Mouse (Mus musculus) skeletal muscle tissue, postnatal 0 days (tissue): ENCODE results near the gene Oog4. TPM values are rescaled to one million over a fixed set of nuclear protein-coding genes. Genes with fewer than 3 reads are reported as not detected.

Experiments used
- polyA plus RNA-seq: library from polyadenylated mRNA; unstranded; fragments of >200 nt; fragmentation: Nextera tagmentation; extraction: Ambion mirVana; gene quantifications from 2 replicates; pipeline ENCODE4 v1.2.1, GENCODE M21; 2015

The Oog4 gene
- not detected in 2 replicates for polyA plus RNA-seq

DNA sequence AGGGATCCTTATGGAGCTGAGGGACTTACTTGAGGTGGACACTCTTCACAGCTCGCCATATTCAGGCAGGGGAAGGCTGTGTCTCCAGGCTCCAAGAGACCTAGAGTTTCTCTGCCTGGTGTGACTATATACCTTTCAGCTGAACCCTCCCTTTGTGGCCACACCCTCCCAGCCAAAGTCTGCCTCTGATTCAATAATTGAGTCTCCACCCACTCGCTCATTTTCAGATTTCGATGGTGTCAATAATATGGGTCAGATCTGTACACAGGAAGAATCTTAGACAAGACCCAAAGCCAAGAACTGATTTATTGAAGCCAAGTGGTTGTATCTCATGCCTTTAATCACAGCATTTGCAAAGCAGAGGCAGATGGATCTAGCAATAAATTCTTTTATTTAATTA lies at the start of gene Oog4:
Gene Oog4, minus strand, starts transcription at position 101 of the 400 bp plus-strand sequence.

GRCm38 (mm10) chr4:143412219-143413092 lies 37.7 kb downstream of the Oog4 start, which contains the start of gene Pramef8:
Gene Pramef8 (plus strand): TSS chr4:143412426.

DNA sequence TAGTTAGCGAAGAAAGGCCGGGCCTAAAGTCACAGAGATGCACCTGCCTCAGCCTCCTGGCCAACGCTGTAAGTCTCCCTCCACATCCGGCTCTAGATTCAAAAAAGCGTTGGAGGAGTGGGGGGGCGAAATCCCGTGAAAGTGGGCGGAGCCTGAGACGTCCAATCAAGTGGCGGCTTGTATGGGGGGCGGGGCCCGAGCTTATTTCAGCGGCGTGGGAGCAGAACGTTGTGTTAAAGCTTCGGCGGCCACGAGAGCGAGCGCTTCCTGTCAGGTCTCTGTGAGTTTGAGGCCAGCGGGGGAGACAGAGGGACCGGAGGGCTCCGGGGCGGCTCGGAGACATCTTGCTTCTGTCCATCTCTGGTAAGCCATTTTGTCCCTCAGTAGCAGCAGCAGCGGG lies 55.9 kb downstream of the Oog4 start, which contains the start of gene Pramel1:
Gene Pramel1, plus strand, starts transcription at position 248 of the 400 bp plus-strand sequence.

Other genes starting within 250 kb of the Oog4 start
- 5.7 and 6.0 TPM in 2 replicates for gene Prdm2, start 237.3 kb downstream of the Oog4 start, polyA plus RNA-seq
- 38.2 and 39.6 TPM in 2 replicates for gene Pdpn, start 150.8 kb downstream of the Oog4 start, polyA plus RNA-seq
- gene Lrrc38, start 100.6 kb downstream of the Oog4 start, polyA plus RNA-seq: 6.4 and 7.8 TPM in 2 replicates
- gene Pramel1, start 55.9 kb downstream of the Oog4 start, polyA plus RNA-seq: not detected in 2 replicates
- gene Pramef8, start 37.9 kb downstream of the Oog4 start, polyA plus RNA-seq: 8.2 and 9.1 TPM in 2 replicates
- gene Gm13043, start 61.0 kb upstream of the Oog4 start, polyA plus RNA-seq: not detected in 2 replicates
- gene Gm13040, start 85.6 kb upstream of the Oog4 start, polyA plus RNA-seq: not detected in 2 replicates
- not detected in 2 replicates for gene BC080695, start 101.4 kb upstream of the Oog4 start, polyA plus RNA-seq
- gene Gm13057, start 101.4 kb upstream of the Oog4 start, polyA plus RNA-seq: not detected in 2 replicates
- not detected in 2 replicates for gene Gm13083, start 164.7 kb upstream of the Oog4 start, polyA plus RNA-seq
- gene Gm13088, start 206.9 kb upstream of the Oog4 start, polyA plus RNA-seq: not detected in 2 replicates